Mouse (Mus musculus) embryonic facial prominence, embryonic 10.5 days (tissue): ENCODE results near the gene Tmem163. TPM values are rescaled to one million over a fixed set of nuclear protein-coding genes. Genes with fewer than 3 reads are reported as not detected.
A peak's percentile ranks its signal among the peaks of the same experiment; 100 is the strongest.

Source experiments
- DNase-seq: peaks from one replicate; pipeline ENCODE4 v3.0.0-alpha.2; 2017; ENCODE audit warnings: low spot score
- H3K27ac ChIP-seq: fragments of 300-500 bp; sonication (generic); replicated peaks from 2 replicates; pipeline ENCODE4 v1.5.1; 2016; ENCODE audit warnings: mild to moderate bottlenecking
- H3K27me3 ChIP-seq: fragments of 300-500 bp; sonication (generic); replicated peaks from 2 replicates; pipeline ENCODE4 v1.6.1; 2016; ENCODE audit warnings: low read depth, mild to moderate bottlenecking; ENCODE audit not compliant: poor library complexity, severe bottlenecking
- H3K36me3 ChIP-seq: fragments of 300-500 bp; sonication (generic); replicated peaks from 2 replicates; pipeline ENCODE4 v1.6.1; 2016; ENCODE audit warnings: mild to moderate bottlenecking, moderate library complexity
- H3K4me1 ChIP-seq: fragments of 300-500 bp; sonication (generic); 2 replicates; pipeline ENCODE4 v1.6.1; 2016
- H3K4me3 ChIP-seq: fragments of 300-500 bp; sonication (generic); 2 replicates; pipeline ENCODE4 v1.5.1; 2016; ENCODE audit warnings: mild to moderate bottlenecking, moderate library complexity
- H3K9me3 ChIP-seq: fragments of 300-500 bp; sonication (generic); 2 replicates; pipeline ENCODE4 v1.6.1; 2016; ENCODE audit warnings: mild to moderate bottlenecking
- WGBS: fragments of 180-500 bp; shearing (Covaris S2); methylation state at CpG from one replicate; pipeline ENCODE4 v1.1.7; 2016; 5-methylcytosine and 5-hydroxymethylcytosine counted together
- polyA plus RNA-seq: library from polyadenylated mRNA; unstranded; fragments of >200 nt; fragmentation: Nextera tagmentation; extraction: Ambion mirVana; gene quantifications from 2 replicates; pipeline ENCODE4 v1.2.1, GENCODE M21; 2016

The Tmem163 gene
- 3.0 and 4.2 TPM in 2 replicates for polyA plus RNA-seq

DNA sequence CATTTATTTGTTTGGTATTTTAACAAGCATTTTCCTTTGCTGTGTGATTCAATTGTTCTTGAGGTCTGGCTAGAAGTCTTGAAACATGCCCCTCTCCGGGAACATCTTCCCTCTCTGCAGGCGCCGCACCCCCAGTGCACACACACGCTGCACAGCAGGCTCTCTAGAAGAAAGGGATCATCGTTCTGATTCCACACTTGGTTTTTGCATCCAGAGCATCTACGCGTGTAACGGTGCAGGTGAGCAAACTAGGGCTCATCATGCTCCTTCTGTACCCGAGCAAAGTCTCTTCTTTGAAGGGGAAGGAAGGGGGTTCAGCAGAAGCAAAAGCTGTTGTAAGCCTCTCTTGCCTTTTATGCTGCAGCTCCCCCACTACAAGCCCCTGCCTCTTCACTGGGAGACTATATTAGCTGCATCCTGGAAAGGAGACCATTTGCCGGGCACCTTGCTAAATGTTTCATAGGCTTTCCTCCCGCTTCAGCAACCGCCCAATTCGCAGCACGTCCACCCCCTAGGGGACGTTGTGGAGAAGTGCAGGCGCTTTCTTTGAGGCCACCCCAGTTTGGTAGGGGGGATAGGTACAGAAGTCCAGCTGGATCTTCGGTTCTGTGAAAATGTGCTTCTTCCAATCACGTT lies at the start of gene Tmem163:
Tmem163 (minus strand) TSS at position 51 of the 636 bp plus-strand sequence.
- peaks cover 66% of the 10 kb centered on the region for H3K27me3 ChIP-seq
- H3K9me3 ChIP-seq = no peaks in the 10 kb centered on the region
- H3K27ac ChIP-seq = no peak within 1 kb of the TSS
- peak; percentile 69 for DNase-seq
- peak within 1 kb of the TSS; percentile 66; the same call in 1 of the 2 replicates for H3K4me3 ChIP-seq
- no peaks in the 10 kb centered on the region for H3K36me3 ChIP-seq
- 12% methylated on average over 18 of the region's 18 CpGs for WGBS
- peaks cover 17% of the 10 kb centered on the region for H3K4me1 ChIP-seq

GRCm38 (mm10) chr1:127729096-127729495 lies 49.7 kb upstream of the Tmem163 start, which contains the start of gene Acmsd:
TSS of gene Acmsd (plus strand) at chr1:127729413.
- Histone ChIP-seq H3K9me3 (peaks cover 6% of the 10 kb centered on the region; the same call in 1 of the 2 replicates), H3K4me3 (no peak within 1 kb of the TSS), H3K36me3 (no peaks in the 10 kb centered on the region), H3K27ac (no peak within 1 kb of the TSS), H3K4me1 (peaks cover 6% of the 10 kb centered on the region; the same call in 1 of the 2 replicates), H3K27me3 (no peaks in the 10 kb centered on the region)
- DNase-seq = no peak
- WGBS = 92% methylated on average over 4 of the region's 4 CpGs

GRCm38 (mm10) chr1:127723596-127723995 lies 44.2 kb upstream of the Tmem163 start:
- no peak overlapping the region for H3K27ac ChIP-seq
- no peaks in the 10 kb centered on the region for H3K27me3 ChIP-seq
- H3K4me3 ChIP-seq = no peak overlapping the region
- WGBS = 59% methylated on average over 2 of the region's 2 CpGs
- H3K36me3 ChIP-seq = no peaks in the 10 kb centered on the region
- no peaks in the 10 kb centered on the region for H3K4me1 ChIP-seq
- no peak for DNase-seq
- 0 out of 2 replicates have a peak, but pooled peaks cover 2% of the 10 kb centered on the region for H3K9me3 ChIP-seq

DNA sequence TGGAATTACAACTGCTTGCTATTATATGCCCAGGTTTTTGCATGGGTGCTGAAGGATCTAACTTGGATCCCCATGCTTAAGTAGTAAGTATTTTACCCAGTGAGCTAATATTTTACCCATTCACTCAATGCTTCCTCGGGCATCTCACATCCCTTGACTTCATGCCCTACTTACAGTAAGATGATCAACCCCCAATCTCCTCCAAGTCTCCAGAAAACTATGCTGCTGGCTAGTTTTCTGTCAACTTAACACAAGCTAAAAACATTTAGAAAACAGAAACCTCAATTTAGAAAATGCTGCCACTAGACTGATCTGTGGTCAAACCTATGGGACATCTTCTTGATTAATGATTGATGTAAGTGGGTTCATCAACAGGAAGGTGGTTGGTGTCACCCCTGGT lies 38.9 kb upstream of the Tmem163 start:
- 84% methylated on average over 1 of the region's 1 CpGs for WGBS
- no peaks in the 10 kb centered on the region for H3K4me1 ChIP-seq
- no peak overlapping the region for H3K4me3 ChIP-seq
- no peaks in the 10 kb centered on the region for H3K9me3 ChIP-seq
- no peak overlapping the region for H3K27ac ChIP-seq
- no peaks in the 10 kb centered on the region for H3K27me3 ChIP-seq
- DNase-seq = no peak
- H3K36me3 ChIP-seq = no peaks in the 10 kb centered on the region

- 90% methylated on average over 8 of the region's 8 CpGs for WGBS
- Histone ChIP-seq H3K27ac (no peak overlapping the region), H3K9me3 (no peaks in the 10 kb centered on the region), H3K4me3 (no peak overlapping the region), H3K36me3 (no peaks in the 10 kb centered on the region), H3K27me3 (no peaks in the 10 kb centered on the region), H3K4me1 (no peaks in the 10 kb centered on the region)
- no peak for DNase-seq
These were observed 37.1 kb upstream of the Tmem163 start for GRCm38 (mm10) chr1:127716441-127716840.

GRCm38 (mm10) chr1:127706269-127706668 lies 26.9 kb upstream of the Tmem163 start:
- Histone ChIP-seq H3K27me3 (no peaks in the 10 kb centered on the region), H3K27ac (no peak overlapping the region), H3K9me3 (no peaks in the 10 kb centered on the region), H3K4me3 (no peak overlapping the region), H3K36me3 (no peaks in the 10 kb centered on the region), H3K4me1 (no peaks in the 10 kb centered on the region)
- 84% methylated on average over 5 of the region's 5 CpGs for WGBS
- no peak for DNase-seq

GRCm38 (mm10) chr1:127702187-127702586 lies 22.8 kb upstream of the Tmem163 start:
- Histone ChIP-seq H3K27ac (no peak overlapping the region), H3K4me3 (no peak overlapping the region), H3K36me3 (no peaks in the 10 kb centered on the region), H3K27me3 (no peaks in the 10 kb centered on the region), H3K4me1 (no peaks in the 10 kb centered on the region), H3K9me3 (no peaks in the 10 kb centered on the region)
- no peak for DNase-seq
- WGBS = 87% methylated on average over 1 of the region's 1 CpGs

DNA sequence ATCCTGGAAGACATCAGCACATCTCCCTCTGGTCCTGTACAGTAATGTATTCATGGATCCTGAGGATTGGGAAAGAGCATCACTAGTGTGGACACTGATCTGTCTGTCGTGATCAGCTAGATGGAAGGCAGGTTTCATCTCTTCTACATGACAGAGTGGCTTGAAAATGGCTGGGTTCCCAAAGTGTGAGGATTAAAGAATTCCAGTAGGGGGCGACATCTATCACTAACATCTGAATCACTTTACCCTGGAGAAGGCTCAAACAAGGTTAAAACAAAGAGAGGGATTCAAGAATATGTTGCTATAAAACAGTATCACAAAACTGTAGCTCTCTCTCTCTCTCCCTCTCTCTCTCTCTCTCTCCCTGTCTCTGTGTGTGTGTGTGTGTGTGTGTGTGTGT lies 17.2 kb upstream of the Tmem163 start:
- DNase-seq = no peak
- Histone ChIP-seq H3K36me3 (no peaks in the 10 kb centered on the region), H3K27me3 (no peaks in the 10 kb centered on the region), H3K9me3 (no peaks in the 10 kb centered on the region), H3K27ac (no peak overlapping the region), H3K4me1 (no peaks in the 10 kb centered on the region), H3K4me3 (no peak overlapping the region)
- WGBS = 22% methylated on average over 2 of the region's 2 CpGs

- Histone ChIP-seq H3K27ac (peak overlapping the region; percentile 35; the same call in 1 of the 2 replicates), H3K27me3 (peaks cover 79% of the 10 kb centered on the region)
- WGBS = 1% methylated on average over 64 of the region's 64 CpGs
These were observed 1.4 kb downstream of the Tmem163 start for GRCm38 (mm10) chr1:127677661-127678580.

DNA sequence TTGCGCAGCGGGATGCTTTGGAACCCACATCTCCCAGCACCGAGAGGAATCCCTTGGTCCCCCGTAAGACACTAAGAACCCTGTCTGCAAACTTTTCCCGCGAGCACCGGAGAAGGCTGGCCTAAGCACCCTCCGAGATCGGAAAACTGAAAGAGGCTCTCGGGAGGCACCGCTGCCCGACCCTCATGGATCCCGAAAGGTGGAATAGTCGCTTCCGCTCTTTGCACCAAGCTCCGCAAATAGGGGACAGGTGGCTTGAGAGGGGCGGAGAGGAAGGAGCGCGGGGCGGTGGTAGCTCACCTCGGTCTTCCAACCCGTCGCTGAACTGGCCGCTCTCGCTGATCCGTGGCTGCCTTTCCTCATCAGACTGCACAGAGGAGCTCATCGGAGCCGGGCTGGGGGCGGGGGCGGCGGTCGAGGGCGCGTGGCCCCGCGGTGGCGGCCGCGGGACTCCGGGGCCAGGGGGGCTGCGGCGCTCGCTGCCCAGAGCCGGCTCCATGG lies 2.2 kb downstream of the Tmem163 start:
- WGBS = 1% methylated on average over 44 of the region's 44 CpGs
- DNase-seq = peak; percentile 55

More at GRCm38 (mm10) chr1:127677661-127678580, 1.4 kb downstream of the Tmem163 start:
- Histone ChIP-seq H3K4me3 (peak overlapping the region; percentile 66), H3K36me3 (no peaks in the 10 kb centered on the region), H3K4me1 (peaks cover 17% of the 10 kb centered on the region), H3K9me3 (no peaks in the 10 kb centered on the region)
- DNase-seq = peak; percentile 52

GRCm38 (mm10) chr1:127676516-127677099 lies 2.7 kb downstream of the Tmem163 start:
- 3% methylated on average over 25 of the region's 25 CpGs for WGBS
- DNase-seq = peak; percentile 40
- H3K4me3 ChIP-seq = peak overlapping the region; percentile 66
- no peaks in the 10 kb centered on the region for H3K9me3 ChIP-seq
- H3K4me1 ChIP-seq = peaks cover 17% of the 10 kb centered on the region
- H3K36me3 ChIP-seq = no peaks in the 10 kb centered on the region
- no peak overlapping the region for H3K27ac ChIP-seq
- H3K27me3 ChIP-seq = peaks cover 79% of the 10 kb centered on the region

More for the DNA sequence above, 2.2 kb downstream of the Tmem163 start:
- H3K27ac ChIP-seq = peak overlapping the region; percentile 35; the same call in 1 of the 2 replicates
- peak overlapping the region; percentile 66 for H3K4me3 ChIP-seq
- H3K9me3 ChIP-seq = no peaks in the 10 kb centered on the region
- H3K36me3 ChIP-seq = no peaks in the 10 kb centered on the region
- H3K4me1 ChIP-seq = peaks cover 17% of the 10 kb centered on the region
- H3K27me3 ChIP-seq = peaks cover 79% of the 10 kb centered on the region

DNA sequence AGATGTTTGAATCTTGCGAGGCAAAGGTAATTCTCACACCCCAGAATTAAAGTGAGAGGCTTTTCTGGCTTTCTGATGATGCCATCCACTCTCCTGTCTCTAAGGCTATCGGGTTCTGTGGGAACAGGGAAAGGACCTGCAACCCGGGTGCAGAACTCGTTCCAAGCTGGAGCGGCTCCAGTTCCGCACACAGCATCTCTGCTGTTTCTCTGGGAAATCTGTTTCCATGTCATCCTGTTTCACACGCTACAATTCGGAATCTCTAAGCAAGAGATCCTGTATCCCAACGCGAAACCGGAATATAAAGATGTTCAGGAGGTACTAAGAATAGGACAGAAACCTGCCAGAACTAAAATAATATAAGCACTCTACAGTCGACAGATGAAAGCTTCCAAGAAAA lies 3.2 kb downstream of the Tmem163 start:
- Histone ChIP-seq H3K4me3 (peak overlapping the region; percentile 66), H3K27me3 (peaks cover 78% of the 10 kb centered on the region), H3K4me1 (peaks cover 17% of the 10 kb centered on the region), H3K9me3 (no peaks in the 10 kb centered on the region), H3K27ac (no peak overlapping the region), H3K36me3 (no peaks in the 10 kb centered on the region)
- 27% methylated on average over 12 of the region's 12 CpGs for WGBS
- peak; percentile 12 for DNase-seq
